Mouse (Mus musculus) megakaryocyte, embryonic 14.5 days (primary cell): ENCODE measurements around the gene Nr2e1.

ENCODE experiments used
- FLI1 ChIP-seq: IDR thresholded peaks from 2 replicates; pipeline ENCODE4 v1.6.1; 2012; ENCODE audit warnings: low read length, inconsistent platforms, mixed read lengths
- GATA1 ChIP-seq: IDR thresholded peaks from 3 replicates; pipeline ENCODE4 v1.6.1; 2012; ENCODE audit warnings: mixed read lengths, low read length, inconsistent platforms, borderline replicate concordance

DNA sequence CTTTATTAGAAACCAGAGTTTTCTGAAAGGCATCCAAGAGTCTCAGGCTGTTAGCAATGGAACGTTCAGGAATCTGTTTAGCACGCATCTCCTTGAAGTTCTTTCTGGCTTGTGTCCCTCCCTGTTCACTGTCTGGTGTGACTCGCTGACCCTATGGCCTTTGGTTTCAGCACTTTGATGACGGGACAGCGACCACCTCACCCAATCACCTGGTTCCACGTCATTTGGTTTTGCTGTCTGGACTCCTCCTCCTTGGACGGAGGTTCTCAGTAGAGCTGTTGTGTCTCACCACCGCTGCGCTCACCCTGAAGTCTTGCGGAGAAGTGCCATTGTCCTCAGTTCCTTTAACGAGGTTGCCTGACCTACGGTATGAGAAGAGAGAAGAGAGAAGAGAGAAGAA lies 21.2 kb downstream of the Nr2e1 start:
- TF ChIP-seq GATA1 (no peak), FLI1 (no peak)
